Mouse (Mus musculus) cerebellum, postnatal 25 days (tissue): ENCODE results near the gene Tcf23.
"Not testable (repeated sequence)": the region's sequence is repeated elsewhere in the genome, so short reads cannot be mapped to it uniquely, and the experiment has no call there.

Experiments
- DNase-seq, 2 experiments: peaks; one replicate each; pipeline ENCODE4 v3.0.0; 2021; ENCODE audit warnings: mixed read lengths in 2 of 2

Gene Tcf23

DNA sequence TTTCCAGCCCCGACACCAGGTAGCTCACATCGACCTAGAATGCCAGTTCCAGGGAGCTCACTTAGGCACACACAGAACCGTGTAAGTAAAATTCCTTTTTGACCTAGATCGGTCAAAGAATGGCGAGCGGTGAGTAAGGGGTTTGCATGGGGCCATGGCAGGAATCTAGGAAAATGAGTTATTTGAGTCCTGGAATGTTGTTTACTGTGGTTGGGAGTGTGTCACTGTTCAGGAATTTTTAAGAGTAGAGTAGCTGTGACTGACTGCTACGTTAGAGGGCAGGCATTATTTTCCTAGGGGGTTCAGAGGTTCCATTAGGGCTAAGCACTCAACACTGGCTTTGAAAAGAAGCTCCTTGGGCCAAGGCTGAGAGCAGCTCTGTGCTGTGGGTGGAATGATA lies 31.7 kb downstream of the Tcf23 start:
- no peak for DNase-seq

DNA sequence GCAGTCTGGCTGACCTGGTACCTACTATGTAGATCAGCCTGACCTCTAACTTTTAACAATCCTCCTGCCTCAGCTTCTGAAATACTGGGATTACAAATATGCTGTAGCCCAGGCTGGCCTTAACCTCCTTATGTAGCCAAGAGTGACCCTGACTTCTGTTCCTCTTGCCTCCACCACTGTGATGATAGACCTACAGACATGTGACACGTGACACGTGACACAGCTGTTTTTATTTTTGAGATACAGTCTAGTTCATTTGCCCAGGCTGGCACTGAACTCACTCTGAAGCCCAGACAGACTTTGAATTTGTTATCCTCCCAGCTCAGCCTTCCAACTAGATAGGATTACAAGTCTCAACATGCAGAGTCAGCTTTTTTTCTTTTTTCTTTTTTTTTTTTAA lies 32.5 kb downstream of the Tcf23 start:
- DNase-seq, result no peak

DNA sequence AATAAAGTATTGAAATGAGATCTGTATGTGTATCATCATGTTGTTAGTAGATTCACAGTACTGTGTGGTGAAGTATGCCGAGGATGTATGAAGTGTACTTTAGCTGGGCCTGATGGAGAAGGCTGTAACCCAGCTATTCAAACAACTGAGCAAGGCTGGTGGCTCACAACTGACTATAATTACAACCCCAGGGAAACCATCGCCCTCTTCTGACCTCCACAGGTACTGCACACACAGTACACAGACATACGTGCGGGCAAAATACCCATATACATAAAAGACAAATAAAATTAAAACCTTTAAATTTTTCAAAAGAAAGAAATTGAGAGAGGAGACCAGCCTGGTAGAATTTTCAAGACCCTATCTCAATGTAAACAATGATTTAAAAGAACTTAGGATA lies 33.1 kb downstream of the Tcf23 start:
- DNase-seq, result peak in 1 of 2 experiments; percentile 5

DNA sequence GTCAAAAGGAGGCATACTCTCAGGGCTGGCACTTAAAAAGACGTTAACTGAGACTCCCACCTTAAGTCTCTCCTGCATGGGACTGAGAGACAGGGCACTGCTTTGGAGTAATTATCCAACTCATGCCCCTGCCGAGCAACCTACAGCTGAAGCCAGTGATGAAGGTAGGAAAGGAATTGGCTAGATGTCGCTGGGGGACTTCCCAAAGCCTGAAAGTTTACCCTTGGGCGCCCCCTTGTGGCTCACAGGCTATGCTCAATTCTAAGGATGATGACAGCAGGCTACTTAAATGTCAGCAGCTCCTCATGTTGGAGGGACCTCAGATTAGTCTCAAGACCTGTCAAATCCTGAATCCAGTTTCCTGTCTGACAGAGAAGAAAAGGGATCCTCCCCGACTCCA lies 35.7 kb downstream of the Tcf23 start:
- peak; percentile 93 to 95 for DNase-seq

DNA sequence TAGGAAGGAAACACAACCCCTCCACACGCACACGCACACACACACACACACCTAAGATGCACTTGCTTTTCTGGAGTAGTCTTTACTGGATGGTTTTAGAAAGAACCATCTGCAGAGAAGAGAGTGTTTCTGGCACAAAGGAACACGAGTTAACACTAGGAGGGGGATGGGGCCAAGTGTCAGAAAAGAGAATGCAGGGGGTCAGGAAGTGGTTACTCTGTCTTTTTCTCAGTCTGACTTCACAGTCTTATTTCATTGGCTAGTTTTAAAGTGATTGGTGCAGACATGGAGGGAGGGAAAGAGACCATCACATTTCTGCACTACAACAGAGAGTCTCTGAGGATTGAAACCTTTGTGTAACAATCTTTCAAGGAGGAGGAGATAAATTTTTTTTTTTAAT lies 44.3 kb downstream of the Tcf23 start:
- DNase-seq, result no peak

DNA sequence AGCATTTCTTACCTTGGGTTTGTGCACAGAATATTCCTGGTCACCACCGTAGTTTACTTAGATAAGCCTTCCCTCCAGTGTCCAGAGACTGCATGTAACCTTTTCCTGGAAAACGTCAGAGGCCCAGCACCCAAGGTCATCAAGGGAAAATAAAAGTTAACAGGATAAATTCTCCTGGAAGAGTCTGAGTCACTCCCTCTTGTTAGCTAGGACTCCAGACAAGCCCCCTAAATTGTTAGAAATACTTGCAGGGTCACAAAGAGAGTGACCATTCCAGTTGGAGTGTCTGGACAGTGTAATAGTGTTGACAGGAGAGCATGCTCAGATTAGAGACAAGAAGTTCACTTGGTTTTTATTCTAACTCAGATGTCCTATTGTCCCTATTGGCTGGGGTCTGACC lies 47.5 kb downstream of the Tcf23 start:
- DNase-seq, result no peak

DNA sequence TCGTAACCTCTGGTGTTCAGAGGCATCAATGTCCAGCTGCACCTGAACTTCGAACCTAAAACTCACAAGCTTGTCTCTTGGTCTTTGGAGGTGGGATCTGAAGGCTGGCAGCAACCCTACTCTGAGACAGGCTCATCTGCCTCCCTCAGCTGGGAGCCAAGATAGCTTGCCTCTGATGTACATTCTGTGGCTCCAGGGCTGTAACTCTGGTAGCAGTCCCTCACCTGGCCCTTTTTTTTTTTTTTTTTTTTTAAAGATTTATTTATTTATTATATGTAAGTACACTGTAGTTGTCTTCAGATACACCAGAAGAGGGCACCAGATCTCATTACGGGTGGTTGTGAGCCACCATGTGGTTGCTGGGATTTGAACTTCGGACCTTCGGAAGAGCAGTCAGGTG lies 53.3 kb downstream of the Tcf23 start:
- DNase-seq, result not testable (repeated sequence)

DNA sequence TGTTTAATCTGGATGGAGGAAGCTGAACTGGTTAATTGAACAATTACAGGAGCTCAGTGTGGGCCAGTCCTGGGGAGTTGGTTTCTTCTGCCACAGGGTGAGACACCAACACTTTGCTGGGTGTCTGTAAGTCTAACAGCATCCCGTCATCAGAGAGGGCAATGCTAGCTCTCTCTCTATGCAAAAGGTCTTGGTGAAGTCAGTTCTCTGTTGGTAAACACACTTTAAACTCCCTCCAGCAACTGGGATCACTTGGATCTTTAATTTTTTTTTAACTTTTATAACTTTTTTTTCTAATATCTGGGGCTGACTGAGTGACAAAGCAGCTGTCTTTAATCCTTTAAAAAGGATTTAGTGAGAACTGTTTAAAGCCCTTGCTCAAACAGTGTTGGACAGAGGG lies 54.2 kb downstream of the Tcf23 start:
- DNase-seq, result no peak

DNA sequence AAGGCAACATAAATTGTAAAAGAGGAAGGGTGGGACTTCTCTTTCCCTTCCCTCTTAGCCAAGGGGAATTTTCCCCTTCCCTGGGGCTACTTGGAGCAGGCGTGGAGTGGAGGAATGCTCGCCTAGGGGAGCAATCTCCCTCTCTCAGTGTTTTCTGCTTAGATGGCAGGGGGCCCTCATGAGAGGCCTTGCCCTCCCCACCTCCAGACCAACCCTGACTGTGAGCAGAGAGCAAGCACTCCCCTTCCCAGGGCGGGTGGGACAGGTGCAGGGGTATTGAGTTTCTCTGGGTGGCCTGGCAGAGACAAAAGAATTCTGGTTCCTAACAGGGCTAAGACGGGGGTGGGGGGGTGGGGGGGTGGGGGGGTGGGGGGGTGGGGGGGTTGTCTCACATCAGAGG lies 54.8 kb downstream of the Tcf23 start:
- DNase-seq, result no peak

DNA sequence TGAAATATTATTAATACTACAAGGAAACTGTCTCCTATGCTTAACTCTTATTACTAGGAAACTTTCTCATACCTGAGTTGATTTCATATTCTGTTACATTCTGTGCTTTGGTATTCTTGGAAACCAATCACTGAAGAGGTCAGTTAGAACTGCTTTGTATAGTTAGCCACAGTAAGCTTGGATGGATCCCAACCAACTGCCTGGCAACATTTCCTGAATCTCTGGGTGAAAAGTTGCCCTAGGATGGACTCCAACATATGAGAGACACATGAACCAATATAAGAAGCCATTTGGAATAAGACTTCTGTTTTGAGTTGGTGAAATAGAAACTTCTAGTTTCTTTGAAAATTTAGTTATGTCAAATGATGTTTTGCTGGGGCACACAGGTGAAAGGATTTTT lies 56.2 kb downstream of the Tcf23 start:
- no peak for DNase-seq
